Mouse (Mus musculus): ENCODE measurements around the gene Cela2a.

Gene Cela2a

GRCm38 (mm10) chr4:141826060-141826459 is at the start of gene Cela2a:
Gene Cela2a, minus strand, starts transcription at chr4:141826160.
- no peak for DNase-seq

GRCm38 (mm10) chr4:141875481-141876108 is 49.6 kb upstream of the Cela2a start:
- no peak for DNase-seq

DNA sequence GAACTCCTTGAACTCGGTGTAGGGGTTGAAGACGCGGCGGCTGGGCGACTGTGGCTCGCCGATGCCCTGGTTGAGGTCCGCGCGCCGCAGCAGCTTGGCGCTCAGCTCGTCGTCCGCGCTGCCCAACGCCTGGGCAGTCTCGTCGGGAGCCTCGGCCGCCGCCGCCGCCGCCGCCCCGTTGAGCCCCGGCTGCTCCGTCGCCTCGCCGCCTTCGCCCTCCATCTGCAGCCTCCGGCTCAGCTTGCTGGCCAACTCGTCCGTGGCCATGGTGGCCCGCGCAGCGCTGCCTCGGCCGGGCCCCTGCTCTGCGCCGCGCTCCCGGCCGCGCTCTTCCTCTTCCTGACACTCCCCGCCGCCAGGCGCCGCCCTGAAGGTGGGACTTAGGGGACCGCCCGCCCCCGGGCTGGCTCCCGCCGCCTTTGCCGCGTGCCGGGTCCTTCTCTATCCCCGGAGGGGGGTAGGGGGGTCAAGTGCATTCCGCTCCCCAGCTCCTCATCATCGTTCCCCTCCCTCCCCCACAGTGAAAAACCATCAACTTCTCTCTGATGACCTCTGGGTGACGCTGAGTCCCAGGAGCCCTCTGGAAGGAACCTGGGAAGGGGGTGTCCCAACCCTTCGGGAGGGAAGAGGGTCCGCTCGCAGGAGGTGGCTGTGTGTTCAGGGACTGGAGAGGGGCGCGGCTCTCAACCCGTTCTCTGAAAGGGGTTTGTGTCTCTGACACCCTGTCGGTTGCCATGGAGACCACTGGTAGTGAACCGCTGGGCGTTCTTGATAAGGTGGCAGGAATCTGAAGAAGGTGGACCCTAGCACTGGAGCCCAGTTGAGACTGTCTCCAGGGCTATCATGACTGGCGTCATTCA is 48.9 kb upstream of the Cela2a start, which contains the start of gene Efhd2:
Gene Efhd2 (minus strand): TSS at position 320 of the 860 bp plus-strand sequence.
- peak; percentile 83 to 89 for DNase-seq

DNA sequence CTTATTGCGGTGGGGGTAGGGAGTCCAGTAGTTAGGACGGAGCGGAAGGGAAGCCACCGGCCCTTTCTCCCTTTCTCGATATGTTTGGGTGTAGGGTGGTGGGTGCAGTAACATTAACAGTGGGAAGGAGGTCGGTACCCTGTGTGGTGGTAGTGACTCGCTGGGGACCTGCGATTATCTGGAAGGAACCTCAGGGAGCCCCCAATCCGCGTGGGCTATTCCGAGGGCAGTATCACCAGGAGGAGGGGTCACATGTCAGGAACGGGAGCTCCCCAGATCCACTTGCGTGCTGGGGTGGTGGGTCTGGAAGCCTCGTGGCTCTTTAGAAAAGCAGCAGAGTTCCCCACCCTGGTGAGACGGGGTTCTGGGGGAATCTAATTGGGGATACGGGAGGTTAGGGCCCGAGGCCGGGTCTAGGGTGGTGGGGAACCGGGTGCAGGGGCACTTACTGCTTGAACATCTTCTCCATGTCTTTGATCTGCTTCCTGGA is 48.2 kb upstream of the Cela2a start:
- DNase-seq, result no peak

DNA sequence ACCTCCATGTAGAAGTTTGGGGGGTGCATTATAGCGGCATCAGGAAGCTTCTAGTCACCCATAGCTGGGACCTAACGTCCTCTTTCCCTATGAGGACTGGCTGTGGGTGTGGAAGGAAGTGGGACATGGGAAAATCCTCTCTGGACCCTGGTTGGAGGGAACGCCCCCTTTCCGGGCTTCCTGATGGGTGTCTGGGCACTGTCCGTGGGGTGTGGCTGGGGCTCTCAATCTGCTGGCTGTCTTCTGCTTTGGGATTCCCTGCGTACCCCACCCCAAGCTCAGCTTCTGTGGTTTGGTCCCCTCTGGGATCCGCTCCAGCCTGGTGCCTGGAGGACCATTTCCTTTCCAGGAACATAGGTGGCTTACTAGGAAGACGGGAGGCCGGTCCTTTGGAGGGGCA is 47.0 kb upstream of the Cela2a start:
- peak in 1 of 2 experiments; percentile 34 for DNase-seq

- peak; percentile 72 to 79 for DNase-seq
Measured at GRCm38 (mm10) chr4:141871909-141872308, 45.9 kb upstream of the Cela2a start.

GRCm38 (mm10) chr4:141871333-141871725 is 45.4 kb upstream of the Cela2a start:
- no peak for DNase-seq

DNA sequence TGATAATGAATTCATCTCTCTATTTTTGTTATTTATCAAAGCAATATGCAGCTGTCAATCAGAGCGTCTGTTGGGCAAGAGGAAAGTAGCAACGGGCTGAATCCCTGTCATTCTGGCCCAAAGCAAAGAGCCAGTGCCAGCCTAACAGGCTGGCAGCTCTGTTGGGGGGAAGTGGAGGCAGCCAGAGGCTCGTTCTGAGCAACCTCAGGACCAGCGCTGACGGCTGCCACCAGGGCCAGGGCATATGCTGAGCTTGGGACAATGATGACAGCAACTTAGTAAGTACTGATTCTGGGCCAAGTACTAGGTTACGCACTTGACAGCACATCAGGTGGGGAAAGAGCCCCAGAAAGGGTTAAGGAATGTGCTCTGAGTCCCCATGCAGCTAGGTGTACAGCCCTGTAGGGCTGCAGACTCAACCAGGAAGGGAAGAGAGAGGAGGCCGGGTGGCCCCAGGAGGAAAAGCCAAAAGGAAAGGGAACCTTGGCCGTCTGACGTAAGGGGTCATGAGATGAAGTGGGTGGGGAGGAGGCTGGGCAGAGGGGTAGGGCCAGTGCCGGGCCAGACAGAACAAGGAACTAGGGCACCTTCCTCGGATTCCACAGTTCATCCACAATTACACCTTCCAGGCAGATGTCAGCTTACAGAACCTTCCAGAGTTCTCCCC is 44.8 kb upstream of the Cela2a start:
- DNase-seq, result peak; percentile 67 to 75

GRCm38 (mm10) chr4:141869436-141870215 is 43.7 kb upstream of the Cela2a start:
- DNase-seq, result no peak

DNA sequence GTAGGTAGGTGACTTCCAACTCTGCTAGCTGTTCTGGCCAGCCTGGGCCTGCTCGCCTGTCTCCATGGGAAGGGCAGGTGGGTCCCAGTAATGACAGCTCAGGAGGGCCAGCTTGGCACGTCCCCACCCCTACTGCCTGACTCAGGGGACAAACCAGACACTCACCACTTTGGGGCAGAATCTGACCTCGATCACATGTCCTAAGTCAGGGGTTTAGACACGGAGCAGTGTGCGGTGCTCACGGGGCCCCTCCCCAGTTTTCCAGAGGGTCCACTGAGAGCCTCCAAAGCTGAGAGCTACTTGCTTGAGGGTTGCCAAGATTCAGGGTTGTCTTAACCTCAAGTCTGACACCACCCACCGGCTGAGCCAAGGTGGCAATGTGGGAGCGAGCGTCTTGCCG is 42.1 kb upstream of the Cela2a start:
- no peak for DNase-seq

- peak; percentile 59 to 77 for DNase-seq
Measured at GRCm38 (mm10) chr4:141867498-141867897, 41.5 kb upstream of the Cela2a start.

GRCm38 (mm10) chr4:141866933-141867490 is 41.1 kb upstream of the Cela2a start:
- DNase-seq, result peak; percentile 55 to 66

- DNase-seq, result peak in 1 of 2 experiments; percentile 55
Measured at GRCm38 (mm10) chr4:141865600-141865999, 39.6 kb upstream of the Cela2a start.

- DNase-seq, result no peak
Measured at GRCm38 (mm10) chr4:141865006-141865405, 39.0 kb upstream of the Cela2a start.

GRCm38 (mm10) chr4:141864506-141864905 is 38.5 kb upstream of the Cela2a start:
- no peak for DNase-seq

DNA sequence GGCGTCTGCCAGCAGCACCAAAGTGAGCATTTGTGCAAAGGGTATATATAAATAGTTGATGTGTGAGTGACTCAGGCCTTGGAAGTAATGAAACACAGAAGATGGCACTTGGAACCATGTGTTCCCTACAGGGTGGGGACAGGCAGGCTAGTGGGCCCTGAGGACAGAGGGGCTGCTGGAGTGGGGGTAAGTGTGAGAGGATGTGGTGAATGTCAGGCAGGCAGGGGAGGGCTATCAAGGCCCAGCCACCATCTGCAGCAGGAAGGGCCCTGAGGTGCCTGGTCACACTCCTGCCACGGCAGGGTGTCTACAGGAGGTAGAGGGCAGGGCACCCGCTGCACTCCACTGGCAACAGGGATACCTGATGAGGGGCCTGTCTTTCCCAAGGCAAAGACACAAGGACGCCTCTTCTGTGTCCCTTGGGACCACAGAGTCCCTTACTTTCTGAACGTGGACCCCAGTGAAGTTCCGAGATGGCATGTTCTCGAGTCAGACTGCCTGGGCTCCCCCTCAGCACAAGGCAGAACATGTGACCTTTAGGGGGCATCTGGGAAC is 37.8 kb upstream of the Cela2a start:
- no peak for DNase-seq

GRCm38 (mm10) chr4:141862867-141863266 is 36.9 kb upstream of the Cela2a start:
- peak in 1 of 2 experiments; percentile 30 for DNase-seq

GRCm38 (mm10) chr4:141861591-141862295 is 35.8 kb upstream of the Cela2a start:
- no peak for DNase-seq

DNA sequence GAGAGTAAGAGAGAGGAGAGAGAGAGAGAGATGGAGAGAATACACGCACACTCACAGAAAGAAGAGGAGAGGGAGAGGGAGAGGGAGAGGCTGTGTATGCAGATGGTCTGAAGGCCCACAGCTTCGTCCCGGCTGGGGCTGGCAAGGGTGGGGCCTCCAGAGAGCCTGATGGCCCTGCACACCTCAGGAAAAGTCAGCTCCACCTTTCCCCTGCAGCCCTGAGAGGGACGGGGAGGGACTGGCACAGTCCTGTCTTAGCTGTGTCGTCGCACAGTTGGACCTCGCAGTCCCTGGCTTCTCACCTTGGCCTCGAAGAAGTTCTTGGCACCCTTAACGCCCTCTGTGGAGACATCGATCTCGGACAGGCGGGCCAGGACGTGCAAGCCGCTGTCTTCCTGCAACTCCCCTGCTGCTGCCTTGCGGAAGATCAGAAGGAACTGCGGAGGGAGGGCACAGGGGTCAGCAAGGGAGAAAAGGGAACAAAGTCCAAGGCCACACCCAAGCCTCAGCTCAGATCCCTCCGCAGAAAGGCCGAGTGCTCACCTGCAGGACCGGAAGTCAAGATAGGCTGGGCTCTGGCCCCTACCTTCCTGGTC is 34.4 kb upstream of the Cela2a start:
- peak in 1 of 2 experiments; percentile 54 for DNase-seq

- DNase-seq, result no peak
Measured at GRCm38 (mm10) chr4:141859351-141859750, 33.4 kb upstream of the Cela2a start.

DNA sequence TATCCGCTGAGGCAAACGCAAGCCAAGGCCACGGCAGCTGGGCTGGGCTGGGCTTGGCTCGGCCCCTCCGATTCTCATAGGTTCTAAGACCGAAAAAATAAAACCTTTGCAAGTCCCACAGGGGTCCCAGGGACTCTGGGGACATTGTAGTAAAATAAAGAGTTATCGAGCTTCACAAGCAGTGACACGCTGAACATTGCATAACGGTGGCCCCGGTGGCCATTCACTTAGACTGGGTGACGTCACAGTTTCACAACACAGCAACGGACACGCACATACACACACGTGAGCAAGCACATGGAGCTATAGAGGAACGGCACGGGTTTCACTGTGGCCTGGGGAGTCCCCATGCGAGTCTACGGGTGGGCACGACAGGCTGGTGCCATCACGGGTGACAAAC is 32.5 kb upstream of the Cela2a start:
- DNase-seq, result peak in 1 of 2 experiments; percentile 20

All from cerebellum, postnatal 25 days (tissue).